Mouse (Mus musculus): ENCODE measurements at regions not wholly inside any gene's neighbourhood (a gene's known extent, or its start where the extent isn't known, plus 50 kb on each side); places are given as distances from the start of the nearest gene placed in this dataset.

DNA sequence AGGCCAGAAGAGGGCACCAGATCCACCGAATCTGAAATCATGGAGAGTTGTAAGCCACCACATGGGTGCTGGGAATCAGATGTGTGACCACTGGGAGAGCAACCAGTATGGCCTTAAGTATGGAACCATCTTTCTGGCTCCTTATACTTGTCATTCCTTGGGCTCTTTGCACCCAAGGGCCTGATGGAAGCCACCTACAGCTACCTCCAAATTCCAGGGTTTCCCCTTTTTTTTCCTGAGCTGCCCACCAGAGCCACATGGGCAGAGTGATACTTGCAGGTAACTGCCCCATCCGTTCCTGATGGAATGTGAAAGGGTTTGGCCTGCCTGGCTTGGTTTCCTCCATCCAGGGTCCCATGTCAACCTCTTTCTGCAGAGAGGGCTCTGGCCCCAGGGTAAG, 255.3 kb upstream of the Kcnab2 start:
- TF ChIP-seq MYOG (IDR thresholded peaks at IDR 0.05; ENCODE audit: control insufficient read depth, extremely low read depth, insufficient read length): no peak
- no peak for TF ChIP-seq CTCF (IDR thresholded peaks at IDR 0.05; ENCODE audit: control insufficient read depth, insufficient read depth, insufficient read length)
- TF ChIP-seq CEBPB (IDR thresholded peaks at IDR 0.05; ENCODE audit: low read depth): no peak

Data from C2C12 (cell line).